Mouse (Mus musculus) central nervous system, embryonic 11.5 days (tissue): ENCODE data around the gene Ap1g2. TPM values are rescaled to one million over a fixed set of nuclear protein-coding genes. Genes with fewer than 3 reads are reported as not detected.

Experiments used
- polyA plus RNA-seq: library from polyadenylated mRNA; depleted of rRNA; stranded (reverse); fragments of >200 nt; gene quantifications from 2 replicates; pipeline ENCODE4 v1.2.3, GENCODE M21; 2012; rRNA removed

Ap1g2 gene
- 8.8 and 9.0 TPM in 2 replicates for polyA plus RNA-seq

DNA sequence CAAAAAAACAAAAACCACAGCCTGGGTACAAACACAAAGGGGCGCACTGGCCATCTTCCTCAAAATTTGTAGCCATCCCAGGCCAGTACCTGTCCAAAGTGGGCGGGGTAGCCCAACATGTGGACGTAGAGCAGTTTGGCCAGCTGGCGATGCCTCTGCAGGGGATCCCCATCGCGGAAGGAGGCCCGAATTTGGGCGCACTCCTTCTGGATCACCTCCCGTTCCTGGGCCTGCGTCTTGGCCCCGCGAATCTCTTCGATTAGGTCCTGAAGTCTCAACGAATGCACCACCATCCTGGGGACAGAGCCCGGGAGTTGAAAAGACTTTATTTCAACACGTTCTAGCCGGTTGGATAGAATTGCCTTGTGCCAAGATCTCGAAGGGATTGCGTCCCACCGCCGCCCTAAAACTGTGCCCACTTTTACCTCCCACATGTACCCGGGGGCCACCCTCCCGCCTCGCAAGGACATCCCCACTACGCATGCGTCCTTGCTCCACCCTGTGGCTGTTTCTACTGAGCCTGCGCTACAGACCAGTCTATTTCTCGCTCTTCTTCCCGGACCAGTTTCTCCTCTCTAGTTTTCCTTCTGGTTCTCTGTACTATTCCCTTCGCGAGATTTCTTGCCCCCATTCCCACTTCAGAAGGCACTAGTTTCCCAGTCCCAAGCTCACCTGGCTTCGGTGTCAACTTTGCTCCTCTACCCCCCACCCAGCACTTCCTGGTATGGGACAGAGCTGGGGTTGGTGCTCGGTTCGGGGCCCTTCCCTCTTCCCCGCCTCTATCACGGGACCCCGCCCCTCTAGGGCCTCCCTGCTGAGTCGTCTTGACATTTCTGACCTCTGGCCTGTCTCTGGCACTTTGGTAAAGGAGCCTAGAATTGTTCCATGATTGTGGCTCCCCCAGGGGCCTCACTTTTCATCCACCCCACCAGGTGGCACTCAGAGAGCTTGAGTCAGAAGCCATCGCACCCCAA, at the start of gene Ap1g2:
TSS of gene Ap1g2 (minus strand) at position 758 of the 974 bp plus-strand sequence.

GRCm38 (mm10) chr14:55116425-55117200, 10.2 kb upstream of the Ap1g2 start, which contains the start of gene Jph4:
TSS of gene Jph4 (minus strand) at chr14:55116935.

DNA sequence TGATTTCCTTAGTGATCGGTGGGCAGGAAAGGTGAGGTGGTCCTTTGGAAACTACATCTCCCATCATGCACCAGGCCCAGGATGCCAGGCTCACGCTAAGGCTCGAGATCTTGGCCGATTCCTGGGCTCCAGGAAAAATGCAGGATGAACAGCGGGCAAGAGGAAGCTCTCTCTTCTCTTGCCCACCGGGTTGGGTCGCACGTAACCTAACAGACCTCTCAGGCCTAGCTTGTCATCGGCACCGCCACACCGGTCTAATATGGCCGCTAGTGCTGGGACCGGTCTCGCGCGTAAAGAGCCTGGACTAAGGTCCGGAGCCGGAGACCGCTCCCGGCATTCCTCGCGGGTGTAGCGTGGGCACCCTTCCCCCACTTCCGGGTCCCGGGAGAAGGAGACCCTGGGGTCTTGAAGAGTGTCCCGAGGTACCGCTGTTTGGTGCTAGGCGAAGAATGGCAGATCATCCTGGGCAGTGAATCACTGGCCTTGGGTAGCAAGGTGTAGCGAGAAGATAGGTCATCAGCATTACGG, 11.6 kb downstream of the Ap1g2 start, which contains the start of gene Thtpa:
TSS of gene Thtpa (plus strand) at position 81 of the 528 bp plus-strand sequence.

DNA sequence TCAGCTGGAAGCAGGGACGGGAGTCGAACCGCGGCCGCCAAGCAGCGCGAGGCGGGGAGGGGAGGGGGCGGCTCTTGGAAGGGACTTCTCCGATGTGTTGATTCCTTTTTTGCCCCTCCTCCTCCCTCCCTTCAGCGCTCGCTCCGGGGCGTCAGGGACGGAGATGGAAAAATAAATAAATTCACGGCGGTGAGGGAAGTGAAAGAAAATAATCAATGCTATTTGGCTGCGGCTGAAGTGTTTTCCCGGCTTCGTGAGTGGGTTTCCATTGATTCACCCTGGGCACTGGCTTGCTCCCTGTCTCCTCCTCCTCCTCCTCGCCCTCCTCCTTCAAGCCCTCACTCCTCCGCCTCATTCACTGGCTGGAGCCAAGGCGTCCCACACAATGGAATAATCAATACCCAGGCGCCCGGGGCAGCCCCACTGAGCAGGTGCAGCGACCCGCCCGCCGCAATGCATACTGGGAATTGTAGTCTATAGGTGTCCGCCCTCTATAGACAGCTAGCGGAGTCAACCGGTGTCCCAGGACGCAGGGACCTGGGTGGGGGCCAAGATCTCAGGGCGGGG, 14.3 kb downstream of the Ap1g2 start, which contains the start of gene Zfhx2:
TSS of gene Zfhx2 (minus strand) at position 314 of the 567 bp plus-strand sequence.

Other genes with a start within 250 kb of the Ap1g2 start
- gene Homez, start 235.6 kb downstream of the Ap1g2 start, polyA plus RNA-seq, result 8.0 and 11.2 TPM in 2 replicates
- gene Ppp1r3e, start 229.0 kb downstream of the Ap1g2 start, polyA plus RNA-seq, result 6.4 and 6.8 TPM in 2 replicates
- gene Bcl2l2, start 223.2 kb downstream of the Ap1g2 start, polyA plus RNA-seq, result 33.6 and 40.4 TPM in 2 replicates
- 0.31 and 0.50 TPM in 2 replicates for gene Gm20521, start 223.2 kb downstream of the Ap1g2 start, polyA plus RNA-seq
- gene Pabpn1, start 214.1 kb downstream of the Ap1g2 start, polyA plus RNA-seq, result 563 and 639 TPM in 2 replicates
- gene Slc22a17, start 193.5 kb downstream of the Ap1g2 start, polyA plus RNA-seq, result 183 and 215 TPM in 2 replicates
- gene Efs, start 180.5 kb downstream of the Ap1g2 start, polyA plus RNA-seq, result 29.7 and 43.7 TPM in 2 replicates
- 0.14 and 0.22 TPM in 2 replicates for gene Il25, start 173.9 kb downstream of the Ap1g2 start, polyA plus RNA-seq
- 0.53 and 3.1 TPM in 2 replicates for gene Cmtm5, start 170.3 kb downstream of the Ap1g2 start, polyA plus RNA-seq
- 39.9 and 46.8 TPM in 2 replicates for gene Myh6, start 139.7 kb downstream of the Ap1g2 start, polyA plus RNA-seq
- gene Gm17428, start 129.7 kb downstream of the Ap1g2 start, polyA plus RNA-seq, result not detected in 2 replicates
- 49.1 and 69.1 TPM in 2 replicates for gene Myh7, start 112.0 kb downstream of the Ap1g2 start, polyA plus RNA-seq
- gene Ngdn, start 91.1 kb downstream of the Ap1g2 start, polyA plus RNA-seq, result 74.5 and 85.9 TPM in 2 replicates
- gene Zfhx2, start 14.3 kb downstream of the Ap1g2 start, polyA plus RNA-seq, result 12.8 and 14.9 TPM in 2 replicates
- gene Thtpa, start 11.8 kb downstream of the Ap1g2 start, polyA plus RNA-seq, result 8.5 and 12.3 TPM in 2 replicates
- gene Jph4, start 10.3 kb upstream of the Ap1g2 start, polyA plus RNA-seq, result 12.3 and 15.7 TPM in 2 replicates
- gene Dhrs2, start 115.4 kb upstream of the Ap1g2 start, polyA plus RNA-seq, result 0.14 TPM in 1 of 2 replicates, not detected in the other